Mouse (Mus musculus): ENCODE results near the gene Sebox. TPM values are rescaled to one million over a fixed set of nuclear protein-coding genes. Genes with fewer than 3 reads are reported as not detected.

The Sebox gene
- polyA plus RNA-seq, 1 experiment from 2014 or later, result not detected

- Histone ChIP-seq H3K9ac (ENCODE audit: low read depth, low read length) (no peak overlapping the region), H3K4me2 (no peak overlapping the region), H3K36me3 (ENCODE audit: control insufficient read depth, insufficient read depth, low read length) (no peaks in the 10 kb centered on the region), H3K4me1 (ENCODE audit: control insufficient read depth, insufficient read depth, low read length) (peaks cover 6% of the 10 kb centered on the region), H3K27me3 (ENCODE audit: control insufficient read depth, insufficient read depth, low read length) (peaks cover 80% of the 10 kb centered on the region), H3K9me3 (replicated peaks; ENCODE audit: control insufficient read depth, low read length) (no peaks in the 10 kb centered on the region), H3K27ac (ENCODE audit: low read depth, low read length) (no peak overlapping the region), H3K4me3 (ENCODE audit: low read depth, low read length) (no peak overlapping the region)
- ATAC-seq (replicated peaks; ENCODE audit: insufficient number of reproducible peaks, low FRiP score, low TSS enrichment), result no peak
- 3% methylated on average over 8 of the region's 8 CpGs for WGBS (ENCODE audit: insufficient replicate concordance)
Measured at GRCm38 (mm10) chr11:78488168-78488567, 15.1 kb upstream of the Sebox start.

DNA sequence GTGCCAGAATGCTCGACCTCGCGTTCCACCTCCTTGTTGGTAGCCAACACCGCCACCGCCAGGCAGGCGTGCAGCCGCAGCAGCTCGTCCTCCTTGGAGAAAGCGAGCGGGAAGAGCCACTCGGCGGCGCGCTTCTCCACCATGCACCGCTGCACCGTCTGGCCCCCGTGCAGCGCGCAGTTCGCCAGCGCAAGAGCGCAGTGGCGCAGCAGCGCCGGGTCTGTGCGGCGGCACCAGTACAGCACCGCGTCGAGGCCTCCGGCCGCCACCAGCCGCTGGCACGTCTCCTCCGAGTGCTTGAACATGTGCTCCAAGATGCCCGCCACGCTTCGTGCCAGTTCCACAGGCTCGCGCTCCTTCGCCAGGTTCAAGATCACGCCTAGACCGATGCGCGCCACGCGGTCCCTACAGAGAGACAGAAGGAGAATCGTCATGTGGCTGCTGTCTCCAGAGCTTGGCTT lies 12.4 kb upstream of the Sebox start:
- H3K9me3 ChIP-seq (replicated peaks; ENCODE audit: control insufficient read depth, low read length), result no peaks in the 10 kb centered on the region
- H3K4me2 ChIP-seq, result peak overlapping the region; percentile 54
- H3K36me3 ChIP-seq (ENCODE audit: control insufficient read depth, insufficient read depth, low read length), result no peaks in the 10 kb centered on the region
- ATAC-seq (replicated peaks; ENCODE audit: insufficient number of reproducible peaks, low FRiP score, low TSS enrichment), result no peak
- no peak overlapping the region for H3K27ac ChIP-seq (ENCODE audit: low read depth, low read length)
- WGBS (ENCODE audit: insufficient replicate concordance), result 11% methylated on average over 48 of the region's 48 CpGs
- peak overlapping the region; percentile 28 for H3K4me3 ChIP-seq (ENCODE audit: low read depth, low read length)
- H3K9ac ChIP-seq (ENCODE audit: low read depth, low read length), result no peak overlapping the region
- H3K4me1 ChIP-seq (ENCODE audit: control insufficient read depth, insufficient read depth, low read length), result peaks cover 6% of the 10 kb centered on the region
- H3K27me3 ChIP-seq (ENCODE audit: control insufficient read depth, insufficient read depth, low read length), result peaks cover 81% of the 10 kb centered on the region

- Histone ChIP-seq H3K36me3 (ENCODE audit: control insufficient read depth, insufficient read depth, low read length) (no peaks in the 10 kb centered on the region), H3K4me1 (ENCODE audit: control insufficient read depth, insufficient read depth, low read length) (peaks cover 10% of the 10 kb centered on the region), H3K4me2 (no peak overlapping the region), H3K27me3 (ENCODE audit: control insufficient read depth, insufficient read depth, low read length) (peaks cover 78% of the 10 kb centered on the region), H3K9me3 (replicated peaks; ENCODE audit: control insufficient read depth, low read length) (no peaks in the 10 kb centered on the region), H3K4me3 (ENCODE audit: low read depth, low read length) (no peak overlapping the region), H3K27ac (ENCODE audit: low read depth, low read length) (no peak overlapping the region), H3K9ac (ENCODE audit: low read depth, low read length) (no peak overlapping the region)
- ATAC-seq (replicated peaks; ENCODE audit: insufficient number of reproducible peaks, low FRiP score, low TSS enrichment), result no peak
- 2% methylated on average over 6 of the region's 6 CpGs for WGBS (ENCODE audit: insufficient replicate concordance)
Measured at GRCm38 (mm10) chr11:78495904-78496303, 7.3 kb upstream of the Sebox start.

DNA sequence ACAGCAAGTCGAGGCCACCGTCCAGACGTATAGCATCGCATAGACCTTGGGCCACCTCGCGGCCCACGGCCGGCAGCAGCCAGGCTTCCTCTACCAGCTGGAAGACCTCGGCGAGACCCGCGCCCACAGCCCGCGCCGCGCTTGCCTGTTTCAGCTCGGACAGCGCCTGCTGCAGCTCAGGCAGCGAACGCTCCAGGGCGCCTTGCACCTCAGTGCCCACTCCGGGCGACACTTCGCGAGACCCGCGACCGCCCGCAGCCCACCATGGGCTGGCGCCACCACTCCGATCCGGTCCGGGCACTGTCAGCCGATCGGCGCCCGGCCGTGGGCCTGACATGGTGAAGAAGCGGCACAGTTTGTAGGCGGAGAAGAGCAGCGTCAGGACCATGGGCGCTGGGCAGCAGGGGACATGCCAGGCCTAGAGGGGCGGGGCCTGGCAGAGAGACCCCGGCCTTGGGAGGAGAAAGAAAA lies 6.1 kb upstream of the Sebox start:
- under 1% methylated on average over 44 of the region's 44 CpGs for WGBS (ENCODE audit: insufficient replicate concordance)
- Histone ChIP-seq H3K27me3 (ENCODE audit: control insufficient read depth, insufficient read depth, low read length) (peaks cover 73% of the 10 kb centered on the region), H3K4me3 (ENCODE audit: low read depth, low read length) (peak overlapping the region; percentile 48), H3K9me3 (replicated peaks; ENCODE audit: control insufficient read depth, low read length) (no peaks in the 10 kb centered on the region), H3K4me1 (ENCODE audit: control insufficient read depth, insufficient read depth, low read length) (peaks cover 9% of the 10 kb centered on the region; the same call in 1 of the 2 replicates), H3K36me3 (ENCODE audit: control insufficient read depth, insufficient read depth, low read length) (no peaks in the 10 kb centered on the region), H3K27ac (ENCODE audit: low read depth, low read length) (no peak overlapping the region), H3K9ac (ENCODE audit: low read depth, low read length) (peak overlapping the region; percentile 12; the same call in 1 of the 2 replicates), H3K4me2 (peak overlapping the region; percentile 93)
- peak; percentile 40 for ATAC-seq (replicated peaks; ENCODE audit: insufficient number of reproducible peaks, low FRiP score, low TSS enrichment)

DNA sequence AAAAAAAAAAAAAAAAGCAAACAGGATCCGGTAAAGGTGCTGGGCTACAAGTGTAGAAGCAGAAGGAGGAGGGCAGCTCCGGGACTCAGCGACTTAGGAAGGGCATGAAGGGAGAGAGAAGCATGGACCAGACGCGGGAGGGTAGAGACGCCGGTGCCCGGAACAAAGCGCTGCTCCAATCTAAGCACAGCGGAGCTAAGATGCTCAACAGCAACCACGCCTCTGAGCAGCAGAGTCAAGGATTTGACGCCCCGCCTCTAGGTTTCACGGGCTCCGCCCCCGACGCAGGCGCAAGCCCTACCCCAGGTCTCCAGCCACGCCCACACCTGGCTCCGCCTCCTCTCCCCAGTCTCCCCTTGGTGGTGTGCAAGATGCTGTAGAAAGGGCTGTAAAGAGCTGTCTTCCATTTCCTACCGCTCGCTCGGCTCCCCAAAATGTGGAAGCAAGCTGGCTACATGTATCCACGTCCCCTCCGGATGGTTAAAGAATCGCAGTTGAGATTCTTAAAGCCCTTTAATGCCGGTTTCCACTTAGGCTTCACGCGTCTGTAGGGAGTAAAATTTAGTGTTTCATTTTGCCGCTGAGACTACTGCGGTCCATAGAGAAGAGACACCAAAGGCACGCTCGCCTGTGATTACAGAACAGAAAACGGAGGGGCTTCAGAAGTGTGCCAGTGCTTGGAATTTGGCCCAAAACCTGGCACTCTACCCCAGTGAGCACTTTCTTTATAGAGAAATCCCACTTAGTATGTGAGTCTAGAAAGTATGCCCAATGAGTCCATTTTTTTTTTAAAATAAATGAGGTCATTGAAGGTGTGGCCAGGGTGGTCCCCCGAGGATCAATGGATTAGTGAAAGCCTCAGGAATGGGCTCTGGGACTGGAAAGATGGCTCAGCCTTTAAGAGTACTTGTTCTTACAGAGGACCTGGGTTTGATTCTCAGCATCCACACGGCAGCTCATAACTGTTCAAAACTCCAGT lies 5.4 kb upstream of the Sebox start, which contains the start of gene Sarm1:
Sarm1 (minus strand) TSS at position 211 of the 979 bp plus-strand sequence.
- peak within 1 kb of the TSS; percentile 48 for H3K4me3 ChIP-seq (ENCODE audit: low read depth, low read length)
- no peaks in the 10 kb centered on the region for H3K9me3 ChIP-seq (replicated peaks; ENCODE audit: control insufficient read depth, low read length)
- peak within 1 kb of the TSS; percentile 93 for H3K4me2 ChIP-seq
- H3K9ac ChIP-seq (ENCODE audit: low read depth, low read length), result peak within 1 kb of the TSS; percentile 12; the same call in 1 of the 2 replicates
- H3K4me1 ChIP-seq (ENCODE audit: control insufficient read depth, insufficient read depth, low read length), result peaks cover 9% of the 10 kb centered on the region; the same call in 1 of the 2 replicates
- no peak within 1 kb of the TSS for H3K27ac ChIP-seq (ENCODE audit: low read depth, low read length)
- H3K36me3 ChIP-seq (ENCODE audit: control insufficient read depth, insufficient read depth, low read length), result no peaks in the 10 kb centered on the region
- peaks cover 71% of the 10 kb centered on the region for H3K27me3 ChIP-seq (ENCODE audit: control insufficient read depth, insufficient read depth, low read length)
- WGBS (ENCODE audit: insufficient replicate concordance), result 4% methylated on average over 36 of the region's 36 CpGs
- ATAC-seq (replicated peaks; ENCODE audit: insufficient number of reproducible peaks, low FRiP score, low TSS enrichment), result peak; percentile 80

- no peaks in the 10 kb centered on the region for H3K9me3 ChIP-seq (replicated peaks; ENCODE audit: control insufficient read depth, low read length)
- H3K9ac ChIP-seq (ENCODE audit: low read depth, low read length), result no peak within 1 kb of the TSS
- peak within 1 kb of the TSS; percentile 48 for H3K4me3 ChIP-seq (ENCODE audit: low read depth, low read length)
- peaks cover 70% of the 10 kb centered on the region for H3K27me3 ChIP-seq (ENCODE audit: control insufficient read depth, insufficient read depth, low read length)
- no peaks in the 10 kb centered on the region for H3K36me3 ChIP-seq (ENCODE audit: control insufficient read depth, insufficient read depth, low read length)
- 55% methylated on average over 7 of the region's 7 CpGs for WGBS (ENCODE audit: insufficient replicate concordance)
- H3K27ac ChIP-seq (ENCODE audit: low read depth, low read length), result no peak within 1 kb of the TSS
- no peak for ATAC-seq (replicated peaks; ENCODE audit: insufficient number of reproducible peaks, low FRiP score, low TSS enrichment)
- H3K4me1 ChIP-seq (ENCODE audit: control insufficient read depth, insufficient read depth, low read length), result peaks cover 9% of the 10 kb centered on the region; the same call in 1 of the 2 replicates
- H3K4me2 ChIP-seq, result peak within 1 kb of the TSS; percentile 93
Measured at GRCm38 (mm10) chr11:78499004-78499403, 4.2 kb upstream of the Sebox start, which contains the start of gene Vtn. Gene Vtn, plus strand, starts transcription at chr11:78499091.

- Histone ChIP-seq H3K27ac (ENCODE audit: low read depth, low read length) (no peak overlapping the region), H3K9ac (ENCODE audit: low read depth, low read length) (no peak overlapping the region), H3K36me3 (ENCODE audit: control insufficient read depth, insufficient read depth, low read length) (no peaks in the 10 kb centered on the region), H3K4me1 (ENCODE audit: control insufficient read depth, insufficient read depth, low read length) (peaks cover 9% of the 10 kb centered on the region; the same call in 1 of the 2 replicates), H3K27me3 (ENCODE audit: control insufficient read depth, insufficient read depth, low read length) (peaks cover 64% of the 10 kb centered on the region), H3K4me2 (no peak overlapping the region), H3K4me3 (ENCODE audit: low read depth, low read length) (no peak overlapping the region), H3K9me3 (replicated peaks; ENCODE audit: control insufficient read depth, low read length) (no peaks in the 10 kb centered on the region)
- WGBS (ENCODE audit: insufficient replicate concordance), result 43% methylated on average over 16 of the region's 16 CpGs
- no peak for ATAC-seq (replicated peaks; ENCODE audit: insufficient number of reproducible peaks, low FRiP score, low TSS enrichment)
Measured at GRCm38 (mm10) chr11:78499543-78499942, 3.7 kb upstream of the Sebox start.

DNA sequence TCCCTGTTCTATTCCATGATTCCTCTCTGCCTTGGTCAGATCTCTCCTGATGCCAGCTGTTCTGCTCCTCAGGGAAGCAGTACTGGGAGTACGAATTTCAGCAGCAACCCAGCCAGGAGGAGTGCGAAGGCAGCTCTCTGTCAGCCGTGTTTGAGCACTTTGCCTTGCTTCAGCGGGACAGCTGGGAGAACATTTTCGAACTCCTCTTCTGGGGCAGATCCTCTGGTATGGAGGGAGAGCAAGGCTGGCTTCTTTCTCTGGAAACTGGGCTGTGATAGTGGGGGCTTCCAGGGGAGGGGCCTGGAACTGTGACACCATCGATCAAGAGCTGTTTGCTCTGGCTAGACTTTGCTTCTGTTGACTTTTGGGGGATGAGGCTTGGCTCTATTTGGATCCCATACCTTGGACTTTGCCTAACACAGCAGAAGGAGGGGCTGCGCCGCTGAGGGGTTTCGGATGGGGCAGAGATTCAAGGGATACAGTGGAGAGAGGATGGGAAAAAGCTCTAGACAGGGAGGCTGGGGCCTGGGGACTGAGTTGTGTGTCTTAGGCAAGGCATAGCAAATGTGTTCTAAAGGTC lies 2.5 kb upstream of the Sebox start:
- H3K4me2 ChIP-seq, result no peak overlapping the region

More for the DNA sequence above, 2.5 kb upstream of the Sebox start:
- Histone ChIP-seq H3K27ac (ENCODE audit: low read depth, low read length) (no peak overlapping the region), H3K9ac (ENCODE audit: low read depth, low read length) (no peak overlapping the region), H3K27me3 (ENCODE audit: control insufficient read depth, insufficient read depth, low read length) (peaks cover 56% of the 10 kb centered on the region), H3K36me3 (ENCODE audit: control insufficient read depth, insufficient read depth, low read length) (no peaks in the 10 kb centered on the region), H3K4me3 (ENCODE audit: low read depth, low read length) (no peak overlapping the region), H3K4me1 (ENCODE audit: control insufficient read depth, insufficient read depth, low read length) (peaks cover 9% of the 10 kb centered on the region; the same call in 1 of the 2 replicates), H3K9me3 (replicated peaks; ENCODE audit: control insufficient read depth, low read length) (no peaks in the 10 kb centered on the region)
- ATAC-seq (replicated peaks; ENCODE audit: insufficient number of reproducible peaks, low FRiP score, low TSS enrichment), result no peak
- 69% methylated on average over 9 of the region's 9 CpGs for WGBS (ENCODE audit: insufficient replicate concordance)

All from heart, embryonic 11.5 days (tissue).